Mouse (Mus musculus): ENCODE measurements around the gene Fance.

Gene Fance

GRCm38 (mm10) chr17:28313212-28313879, at the start of gene Fance:
Gene Fance, plus strand, starts transcription at chr17:28313519.
- DNase-seq (ENCODE audit: low spot score), result peak; percentile 90

GRCm38 (mm10) chr17:28267251-28267650, 46.1 kb upstream of the Fance start:
- no peak for DNase-seq (ENCODE audit: low spot score)

- no peak for DNase-seq (ENCODE audit: low spot score)
Observed at GRCm38 (mm10) chr17:28270165-28270564, 43.2 kb upstream of the Fance start.

DNA sequence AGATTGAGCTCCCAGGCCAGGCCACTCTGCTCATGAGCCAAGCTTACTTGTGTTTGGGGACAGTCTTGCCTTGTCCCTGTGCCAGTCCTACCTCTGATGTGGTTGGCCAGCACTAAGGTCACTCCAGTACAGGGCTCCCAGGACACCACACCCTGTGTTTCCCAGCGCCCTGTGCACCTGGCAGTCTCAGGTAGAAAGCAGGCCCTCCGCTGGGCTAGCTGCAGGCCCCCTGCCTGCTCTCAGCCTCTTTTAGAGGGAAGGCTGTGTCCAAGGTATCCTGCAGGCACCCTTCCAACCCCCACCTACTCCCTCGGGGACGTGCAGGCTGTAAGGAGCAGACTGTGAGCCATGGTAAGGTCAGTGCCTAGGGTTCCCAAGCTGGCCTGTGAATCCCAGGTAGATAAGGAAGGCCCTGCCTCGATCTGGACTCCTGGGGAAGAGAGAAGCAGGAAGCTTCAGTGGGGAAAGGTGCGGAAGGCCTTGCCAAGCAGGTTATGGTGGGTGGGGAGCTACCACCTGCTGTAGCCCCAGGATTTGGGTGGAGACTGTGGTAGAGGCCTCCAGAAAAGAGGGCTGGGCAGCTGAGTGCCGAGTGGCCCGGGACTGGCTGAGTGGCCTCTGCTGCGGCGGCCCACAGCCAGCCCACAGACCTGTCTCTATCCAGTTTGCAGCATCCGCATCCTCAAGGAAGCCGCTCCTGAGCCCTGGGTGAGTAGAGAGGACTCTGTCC, 41.6 kb upstream of the Fance start:
- no peak for DNase-seq (ENCODE audit: low spot score)

DNA sequence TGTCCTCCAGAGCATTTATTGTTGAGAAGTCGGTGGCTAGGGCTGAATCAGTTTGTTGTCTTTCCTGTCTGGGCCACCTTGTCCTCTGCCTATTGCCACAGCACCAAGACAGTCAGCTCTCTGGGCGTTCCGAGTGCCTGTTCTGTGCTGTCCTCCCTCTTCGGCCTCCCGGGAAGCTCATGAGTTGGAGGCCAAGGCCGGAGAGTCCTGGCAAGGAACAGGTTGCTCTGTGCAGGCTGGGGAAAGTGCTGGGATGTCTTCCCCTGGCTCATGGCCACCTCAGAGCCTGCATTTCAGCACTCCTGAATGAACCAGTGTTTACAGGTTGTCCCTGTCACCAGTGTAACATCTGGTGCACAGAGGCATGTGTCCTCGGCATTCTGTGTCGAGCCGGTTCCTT, 41.0 kb upstream of the Fance start:
- no peak for DNase-seq (ENCODE audit: low spot score)

- DNase-seq (ENCODE audit: low spot score), result no peak
Observed at GRCm38 (mm10) chr17:28272837-28273236, 40.5 kb upstream of the Fance start.

GRCm38 (mm10) chr17:28274739-28275138, 38.6 kb upstream of the Fance start:
- DNase-seq (ENCODE audit: low spot score), result no peak

DNA sequence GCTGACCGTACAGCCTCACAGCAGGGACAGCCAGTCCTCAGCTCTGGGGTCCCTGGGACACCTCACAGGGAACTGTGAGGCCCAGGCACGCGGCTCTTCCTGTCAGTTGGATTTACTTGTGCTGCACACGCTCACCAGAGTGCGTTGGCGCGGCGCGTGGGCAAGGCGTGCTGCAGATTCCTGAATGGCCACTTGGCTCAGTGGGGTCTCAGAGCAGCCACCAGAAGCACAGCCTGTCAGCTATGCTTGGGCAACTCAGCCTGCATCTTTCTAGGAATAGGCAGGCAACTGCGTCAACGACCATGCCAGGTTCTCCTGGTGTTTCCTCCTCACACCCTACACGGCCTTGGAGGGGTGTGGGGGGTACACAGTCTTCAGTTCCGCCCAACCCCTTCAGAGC, 36.1 kb upstream of the Fance start:
- no peak for DNase-seq (ENCODE audit: low spot score)

DNA sequence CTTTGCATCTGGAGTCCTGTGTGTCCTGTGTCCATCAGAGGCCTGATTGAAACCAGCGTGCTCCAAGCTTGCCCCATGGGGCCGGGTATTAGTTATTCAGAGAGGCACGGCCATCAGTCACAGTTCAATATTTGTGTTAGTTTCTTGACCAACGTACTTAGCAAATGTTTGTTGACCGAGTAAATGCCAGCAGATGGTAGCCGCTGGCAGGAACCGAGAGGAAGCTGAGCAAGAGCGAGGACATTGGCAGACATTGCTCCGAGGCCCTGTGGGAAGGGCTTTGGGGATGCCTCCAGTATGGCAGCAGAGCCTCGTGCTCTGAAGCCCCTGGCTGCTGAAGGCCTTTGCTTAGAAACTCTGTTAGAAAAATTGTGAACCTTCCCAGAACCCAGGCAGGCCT, 35.6 kb upstream of the Fance start:
- DNase-seq (ENCODE audit: low spot score), result no peak

DNA sequence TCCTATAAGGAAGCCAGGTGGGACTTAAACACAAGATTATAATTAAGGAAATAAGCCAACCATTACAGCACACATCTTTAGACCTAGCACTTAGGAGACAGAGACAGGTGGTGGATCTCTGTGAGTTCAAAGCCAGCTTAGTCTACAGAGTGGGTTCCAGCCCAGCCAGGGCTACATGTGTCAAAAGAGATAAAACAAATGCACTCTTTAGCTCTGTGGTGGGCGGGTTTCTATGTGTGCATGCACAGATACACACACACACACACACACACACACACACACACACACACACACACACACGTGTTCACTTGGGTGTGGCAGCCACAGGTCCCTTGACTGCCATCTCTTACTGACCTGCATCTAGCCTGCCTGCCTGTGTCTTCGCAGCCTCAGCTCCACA, 35.2 kb upstream of the Fance start:
- no peak for DNase-seq (ENCODE audit: low spot score)

- DNase-seq (ENCODE audit: low spot score), result no peak
Observed at GRCm38 (mm10) chr17:28279236-28279635, 34.1 kb upstream of the Fance start.

DNA sequence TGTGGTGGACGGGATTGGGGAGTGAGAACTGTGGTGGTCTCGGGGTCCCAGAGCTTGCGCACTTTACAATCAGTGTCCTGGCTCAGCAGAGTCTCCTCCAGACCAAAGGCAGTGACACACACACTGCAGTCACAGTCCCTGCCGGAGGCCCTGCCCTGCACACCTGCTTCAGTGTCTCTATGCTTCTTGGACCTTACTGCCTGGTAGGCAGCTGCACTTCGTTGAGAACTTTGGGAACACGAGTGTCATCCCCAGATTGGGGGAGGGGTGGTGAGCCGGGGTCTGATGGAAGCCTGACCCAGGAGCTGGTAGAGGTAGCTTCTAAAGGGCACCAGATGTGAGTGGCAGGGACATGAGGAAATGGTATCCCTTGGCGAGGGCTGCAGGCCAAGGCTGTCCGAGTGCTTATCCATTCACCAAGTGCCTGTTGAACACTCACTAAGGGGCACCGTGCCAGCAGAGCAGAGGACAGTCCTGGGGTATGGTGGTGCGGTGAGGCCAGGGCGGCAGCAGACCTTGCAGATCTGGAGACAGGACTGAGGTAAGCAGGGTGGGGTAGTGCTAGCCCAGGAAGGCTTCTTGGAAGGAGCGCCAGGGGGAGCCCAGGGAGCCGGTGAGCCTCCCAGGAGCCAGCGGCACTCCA, 33.4 kb upstream of the Fance start:
- DNase-seq (ENCODE audit: low spot score), result no peak

GRCm38 (mm10) chr17:28280423-28280800, 32.9 kb upstream of the Fance start:
- DNase-seq (ENCODE audit: low spot score), result no peak

- DNase-seq (ENCODE audit: low spot score), result no peak
Observed at GRCm38 (mm10) chr17:28280831-28281377, 32.4 kb upstream of the Fance start.

DNA sequence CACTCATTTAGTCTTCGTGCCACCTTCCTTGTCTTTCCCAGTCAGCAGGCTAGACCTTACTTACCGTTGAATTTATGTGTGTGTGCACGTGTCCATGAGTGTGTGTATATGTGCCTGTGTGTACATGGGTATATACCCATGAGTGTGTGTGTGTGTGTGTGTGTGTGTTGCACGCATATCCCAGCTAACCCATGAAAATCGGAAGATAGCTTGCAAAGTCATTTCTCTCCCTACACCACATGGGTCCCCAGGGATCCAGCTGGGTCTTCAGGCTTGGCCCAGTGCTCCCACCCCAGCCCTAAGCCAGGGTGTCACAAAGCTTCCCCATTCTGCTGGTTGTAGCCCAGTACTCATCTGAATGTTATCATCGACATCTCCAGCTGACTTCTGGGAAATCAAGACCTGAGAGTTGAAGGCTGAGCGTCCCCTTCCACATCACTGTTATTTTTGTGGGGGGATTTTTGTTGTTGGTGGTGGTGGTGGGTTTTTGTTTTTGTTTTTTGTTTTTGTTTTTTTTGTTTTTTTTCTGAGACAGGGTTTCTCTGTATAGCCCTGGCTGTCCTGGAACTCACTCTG, 31.4 kb upstream of the Fance start:
- DNase-seq (ENCODE audit: low spot score), result no peak

DNA sequence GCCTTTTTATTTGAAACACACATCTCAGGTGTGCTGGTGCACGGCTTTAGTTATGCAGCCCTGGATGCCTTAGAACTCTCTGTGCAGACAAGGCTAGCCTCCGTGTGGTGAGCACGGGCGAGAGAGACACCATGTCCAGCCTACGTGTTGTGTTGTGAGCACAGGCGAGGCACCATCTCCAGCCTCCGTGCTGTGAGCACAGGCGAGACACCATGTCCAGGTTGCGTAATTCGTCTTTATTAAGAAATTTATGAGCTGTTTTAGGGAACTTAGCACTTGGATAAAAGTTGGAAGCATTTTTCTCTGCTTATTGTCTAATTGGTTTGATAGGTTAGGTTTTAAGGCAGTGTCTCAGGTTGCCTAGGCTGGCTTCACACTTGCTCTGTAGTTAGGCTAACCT, 30.1 kb upstream of the Fance start:
- DNase-seq (ENCODE audit: low spot score), result no peak

DNA sequence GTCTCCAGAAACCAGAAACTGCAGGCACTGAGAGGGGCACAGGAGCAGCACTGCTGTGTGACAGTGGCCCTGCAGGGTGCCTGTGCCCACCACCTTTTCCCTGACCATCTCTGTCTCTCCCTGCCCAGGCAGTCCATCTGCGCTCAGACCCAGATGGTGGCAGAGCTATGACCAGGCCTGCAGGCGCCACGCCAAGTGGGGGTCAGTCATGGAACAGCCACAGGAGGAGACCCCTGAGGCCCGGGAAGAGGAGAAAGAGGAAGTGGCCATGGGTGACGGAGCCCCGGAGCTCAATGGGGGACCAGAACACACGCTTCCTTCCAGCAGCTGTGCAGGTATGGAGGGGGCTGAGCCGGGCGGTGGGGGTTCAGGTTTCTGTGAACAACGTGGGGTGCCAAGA, 27.2 kb upstream of the Fance start:
- no peak for DNase-seq (ENCODE audit: low spot score)

DNA sequence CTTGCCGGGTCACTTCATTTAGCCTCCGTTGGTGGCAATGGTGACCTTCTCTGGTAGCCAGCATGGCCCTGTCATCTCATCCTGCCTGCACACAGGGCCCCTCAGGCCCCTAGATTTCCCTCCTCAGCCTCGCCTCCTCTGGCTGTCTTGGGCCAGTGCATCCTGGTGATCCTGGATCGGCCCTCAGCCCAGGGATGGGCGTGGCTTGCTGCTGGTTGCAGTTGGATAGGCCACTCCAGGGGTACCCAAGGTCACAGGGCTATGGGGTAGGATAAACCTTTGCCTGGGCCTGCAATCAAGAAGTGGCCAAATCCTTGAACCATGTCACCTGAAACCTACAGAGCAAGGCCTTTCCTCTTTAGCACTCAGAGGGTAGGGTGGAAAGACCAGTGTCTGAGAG, 26.4 kb upstream of the Fance start:
- DNase-seq (ENCODE audit: low spot score), result no peak

GRCm38 (mm10) chr17:28287578-28287977, 25.7 kb upstream of the Fance start:
- no peak for DNase-seq (ENCODE audit: low spot score)

DNA sequence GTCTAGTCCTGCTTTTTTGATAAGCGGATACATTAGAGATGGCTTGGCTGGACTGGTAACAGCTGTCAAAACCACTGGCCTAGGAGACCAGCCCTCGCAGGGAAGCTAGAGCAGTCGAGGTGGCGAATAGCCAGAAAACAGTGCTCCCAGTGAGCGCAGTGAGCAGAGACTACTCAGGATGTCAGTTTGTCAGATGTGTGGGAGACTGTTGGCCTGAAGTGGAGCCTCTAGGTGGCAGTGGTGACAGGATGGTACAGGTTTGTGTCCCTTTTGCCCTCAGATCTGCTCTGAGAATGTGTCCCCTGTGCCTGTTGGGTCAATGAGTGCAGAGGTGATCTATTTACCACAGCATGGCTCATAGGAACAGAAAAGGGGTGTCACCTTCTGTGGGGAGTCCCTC, 25.3 kb upstream of the Fance start:
- DNase-seq (ENCODE audit: low spot score), result no peak

DNA sequence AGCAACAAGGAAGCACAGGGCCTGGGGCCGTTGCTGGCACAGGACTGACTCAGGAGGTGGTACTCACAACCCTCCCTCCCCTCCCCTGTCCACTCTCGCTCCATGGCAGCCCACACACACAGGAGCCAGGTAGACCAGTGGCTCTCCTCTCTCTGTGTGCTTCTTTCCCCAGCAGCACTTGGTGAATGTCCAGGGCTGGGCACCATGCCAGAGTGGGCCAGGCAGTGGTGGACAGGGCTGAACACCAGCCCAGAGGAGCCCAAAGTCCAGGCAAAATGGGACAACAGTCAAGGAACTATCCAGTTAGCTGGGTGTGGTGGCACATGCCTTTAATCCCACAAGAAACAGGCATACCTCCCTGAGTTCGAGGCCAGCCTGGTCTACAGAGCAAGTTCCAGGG, 23.1 kb upstream of the Fance start:
- DNase-seq (ENCODE audit: low spot score), result no peak

- no peak for DNase-seq (ENCODE audit: low spot score)
Observed at GRCm38 (mm10) chr17:28290671-28291070, 22.6 kb upstream of the Fance start.

DNA sequence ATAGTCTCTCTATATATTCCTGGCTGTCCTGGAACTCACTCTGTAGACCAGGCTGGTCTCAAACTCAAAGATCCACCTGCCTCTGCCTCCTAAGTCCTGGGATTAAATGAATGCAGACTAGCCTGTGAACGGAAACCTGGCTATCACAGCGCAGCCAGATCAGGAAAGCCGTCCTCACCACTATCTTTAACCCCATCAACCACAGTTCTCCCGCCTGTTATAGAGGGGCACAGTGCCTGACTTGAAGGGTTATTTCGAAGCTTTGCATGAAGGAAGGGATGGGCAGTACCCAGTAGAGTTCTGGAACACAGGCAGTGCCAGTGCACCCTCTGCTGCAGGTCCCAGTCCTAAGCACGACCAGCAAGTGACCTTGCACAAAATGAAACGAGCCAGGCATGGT, 22.0 kb upstream of the Fance start:
- DNase-seq (ENCODE audit: low spot score), result no peak

Measured in left cerebral cortex, adult 11 months (tissue).